Mouse (Mus musculus): ENCODE measurements at regions not wholly inside any gene's neighbourhood (a gene's known extent, or its start where the extent isn't known, plus 50 kb on each side); places are given as distances from the start of the nearest gene placed in this dataset.
"Not testable (repeated sequence)": the region's sequence is repeated elsewhere in the genome, so short reads cannot be mapped to it uniquely, and the experiment has no call there.

- H3K4me1 ChIP-seq (replicated peaks); H3K4me3 ChIP-seq (replicated peaks): not testable (repeated sequence)
These were observed 804.9 kb upstream of the Zfp386 start for GRCm38 (mm10) chr12:115242661-115243060.

GRCm38 (mm10) chr12:115247298-115247697 is 800.2 kb upstream of the Zfp386 start:
- H3K27me3 ChIP-seq; H3K4me3 ChIP-seq (replicated peaks); H3K36me3 ChIP-seq; H3K4me1 ChIP-seq (replicated peaks); H3K27ac ChIP-seq; H3K4me2 ChIP-seq (replicated peaks); H3K9ac ChIP-seq (replicated peaks); ATAC-seq: not testable (repeated sequence)
- WGBS = 90% methylated on average over 3 of the region's 3 CpGs
- peaks cover 12% of the 10 kb centered on the region for H3K9me3 ChIP-seq

More at GRCm38 (mm10) chr12:115242661-115243060, 804.9 kb upstream of the Zfp386 start:
- ATAC-seq; H3K4me2 ChIP-seq (replicated peaks); H3K27ac ChIP-seq; H3K9ac ChIP-seq (replicated peaks); H3K27me3 ChIP-seq; H3K36me3 ChIP-seq: not testable (repeated sequence)
- 74% methylated on average over 2 of the region's 2 CpGs for WGBS
- H3K9me3 ChIP-seq = peaks cover 18% of the 10 kb centered on the region

DNA sequence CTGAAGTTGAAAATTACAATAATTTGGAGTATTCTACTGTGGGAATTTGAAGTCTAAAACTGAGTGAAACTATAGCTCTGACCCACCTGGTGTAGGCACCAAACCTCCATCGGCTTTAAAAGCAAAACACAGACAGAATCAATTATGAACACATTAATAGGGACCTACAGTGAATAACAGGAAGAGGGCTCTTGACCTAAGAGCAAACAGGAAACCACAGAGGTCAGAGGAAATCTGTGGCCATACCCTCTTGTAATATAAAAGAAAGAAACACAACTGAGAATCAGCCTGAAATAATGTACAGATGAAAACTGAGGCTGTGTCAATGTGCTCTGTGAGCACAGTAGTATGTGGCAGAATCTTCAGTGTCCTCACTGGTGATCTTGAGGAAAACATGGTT is 789.7 kb upstream of the Zfp386 start:
- 71% methylated on average over 1 of the region's 1 CpGs for WGBS
- Histone ChIP-seq H3K4me3 (replicated peaks) (no peak overlapping the region), H3K4me2 (replicated peaks) (no peak overlapping the region), H3K9ac (replicated peaks) (no peak overlapping the region), H3K9me3 (peaks cover 22% of the 10 kb centered on the region; the same call in 1 of the 2 replicates), H3K36me3 (no peaks in the 10 kb centered on the region), H3K27me3 (no peaks in the 10 kb centered on the region), H3K4me1 (replicated peaks) (no peaks in the 10 kb centered on the region), H3K27ac (no peak overlapping the region)
- ATAC-seq = no peak

GRCm38 (mm10) chr12:115258744-115259143 is 788.8 kb upstream of the Zfp386 start:
- Histone ChIP-seq H3K4me3 (replicated peaks) (no peak overlapping the region), H3K36me3 (no peaks in the 10 kb centered on the region), H3K9me3 (peaks cover 22% of the 10 kb centered on the region; the same call in 1 of the 2 replicates), H3K4me1 (replicated peaks) (no peaks in the 10 kb centered on the region), H3K27ac (no peak overlapping the region), H3K27me3 (no peaks in the 10 kb centered on the region), H3K9ac (replicated peaks) (no peak overlapping the region), H3K4me2 (replicated peaks) (no peak overlapping the region)
- WGBS = 82% methylated on average over 3 of the region's 3 CpGs
- no peak for ATAC-seq

DNA sequence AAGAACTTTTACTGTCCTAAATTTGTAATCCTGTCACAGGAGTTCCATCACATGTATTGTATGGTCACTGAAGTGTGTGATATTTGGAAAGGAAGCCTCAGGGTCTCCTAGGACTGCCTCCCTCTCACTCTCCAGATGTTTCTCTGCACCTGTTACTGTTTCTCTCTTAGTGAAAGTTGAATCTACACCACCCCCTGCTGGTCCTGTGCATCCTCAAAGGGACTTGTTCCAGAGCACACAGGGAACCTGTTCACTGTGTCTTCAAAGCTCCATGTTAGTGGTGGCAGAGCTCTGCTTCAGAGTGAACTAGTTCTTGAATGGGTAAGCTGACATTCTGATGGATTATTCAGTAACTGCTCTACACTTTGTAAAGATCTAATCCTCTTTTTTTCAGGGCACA is 785.1 kb upstream of the Zfp386 start:
- H3K9ac ChIP-seq (replicated peaks); H3K36me3 ChIP-seq; H3K4me2 ChIP-seq (replicated peaks); H3K27ac ChIP-seq; ATAC-seq; H3K4me1 ChIP-seq (replicated peaks); H3K27me3 ChIP-seq; H3K4me3 ChIP-seq (replicated peaks): not testable (repeated sequence)
- peaks cover 25% of the 10 kb centered on the region; the same call in 1 of the 2 replicates for H3K9me3 ChIP-seq

GRCm38 (mm10) chr12:115276749-115277148 is 770.8 kb upstream of the Zfp386 start:
- not testable (repeated sequence) for H3K27me3 ChIP-seq; H3K9ac ChIP-seq (replicated peaks); ATAC-seq; H3K4me1 ChIP-seq (replicated peaks); H3K4me3 ChIP-seq (replicated peaks); H3K27ac ChIP-seq; H3K4me2 ChIP-seq (replicated peaks); H3K36me3 ChIP-seq
- WGBS = 50% methylated on average over 1 of the region's 1 CpGs
- peaks cover 12% of the 10 kb centered on the region for H3K9me3 ChIP-seq

- 72% methylated on average over 4 of the region's 4 CpGs for whole genome bisulfite sequencing
- not testable (repeated sequence) for H3K4me2 ChIP-seq (replicated peaks); ATAC-seq
These were observed 753.8 kb upstream of the Zfp386 start for GRCm38 (mm10) chr12:115293772-115294171.

DNA sequence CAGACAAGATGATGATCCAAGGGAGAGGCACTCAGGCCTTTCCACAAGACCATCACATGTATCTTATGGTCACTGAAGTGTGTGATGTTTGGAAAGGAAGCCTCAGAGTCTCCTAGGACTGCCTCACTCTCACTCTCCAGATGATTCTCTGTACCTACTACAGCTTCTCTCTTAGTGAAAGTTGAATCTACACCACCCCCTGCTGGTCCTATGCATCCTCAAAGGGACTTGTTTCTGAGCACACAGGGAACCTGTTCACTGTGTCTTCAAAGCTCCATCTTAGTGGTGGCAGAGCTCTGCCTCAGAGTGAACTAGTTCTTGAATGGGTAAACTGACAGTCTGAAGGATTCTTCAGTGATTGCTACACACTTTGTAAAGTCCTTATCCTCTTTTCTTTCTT is 749.5 kb upstream of the Zfp386 start:
- not testable (repeated sequence) for H3K9me3 ChIP-seq; ATAC-seq; H3K4me1 ChIP-seq (replicated peaks); H3K9ac ChIP-seq (replicated peaks); H3K27me3 ChIP-seq; H3K36me3 ChIP-seq; H3K4me3 ChIP-seq (replicated peaks); H3K4me2 ChIP-seq (replicated peaks); H3K27ac ChIP-seq

More at GRCm38 (mm10) chr12:115293772-115294171, 753.8 kb upstream of the Zfp386 start:
- H3K4me1 ChIP-seq (replicated peaks); H3K27ac ChIP-seq; H3K4me3 ChIP-seq (replicated peaks); H3K36me3 ChIP-seq; H3K9ac ChIP-seq (replicated peaks); H3K27me3 ChIP-seq: not testable (repeated sequence)
- H3K9me3 ChIP-seq = peaks cover 12% of the 10 kb centered on the region

DNA sequence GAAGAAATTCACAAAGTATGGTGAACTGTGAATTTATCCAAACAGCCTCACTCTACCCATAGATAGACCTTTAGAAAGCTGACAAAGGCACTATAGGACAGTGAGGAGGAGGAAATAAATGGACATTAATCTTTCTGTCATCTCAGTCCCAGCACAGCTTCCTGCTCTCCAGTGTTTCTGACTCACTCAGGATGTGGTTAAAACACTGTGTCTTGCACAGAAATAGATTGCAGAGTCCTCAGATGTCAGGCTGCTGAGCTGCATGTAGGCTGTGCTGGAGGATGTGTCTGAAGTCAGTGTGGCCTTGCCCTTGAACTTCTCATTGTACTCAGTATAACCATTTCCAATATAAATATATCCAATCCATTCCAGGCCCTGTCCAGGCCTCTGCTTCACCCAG is 735.6 kb upstream of the Zfp386 start:
- no peak for ATAC-seq

DNA sequence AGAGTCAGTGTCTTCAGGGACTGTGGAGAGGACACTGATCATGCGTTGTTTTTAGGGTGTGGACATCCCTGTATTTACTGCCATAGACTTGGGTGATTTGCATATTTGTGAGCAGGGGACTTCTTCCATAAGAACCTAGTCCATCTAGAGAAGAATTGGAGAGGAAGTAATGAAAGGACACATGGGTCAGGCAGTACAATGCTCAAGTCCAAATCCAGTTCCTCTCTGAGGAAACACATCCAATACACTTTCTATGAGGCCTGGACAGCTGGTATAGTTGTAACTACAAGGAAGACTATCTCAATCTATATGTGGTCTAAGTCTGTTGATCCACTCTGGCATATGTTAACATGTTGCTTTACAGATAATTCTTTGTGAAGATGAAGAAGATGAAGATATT is 734.9 kb upstream of the Zfp386 start:
- H3K27ac ChIP-seq; H3K4me1 ChIP-seq (replicated peaks); H3K4me2 ChIP-seq (replicated peaks); H3K9me3 ChIP-seq; H3K4me3 ChIP-seq (replicated peaks); H3K36me3 ChIP-seq; H3K9ac ChIP-seq (replicated peaks); ATAC-seq; H3K27me3 ChIP-seq: not testable (repeated sequence)
- 76% methylated on average over 1 of the region's 1 CpGs for WGBS

More for the DNA sequence above, 735.6 kb upstream of the Zfp386 start:
- H3K4me3 ChIP-seq (replicated peaks) = no peak overlapping the region
- H3K4me2 ChIP-seq (replicated peaks) = no peak overlapping the region
- H3K36me3 ChIP-seq = no peaks in the 10 kb centered on the region
- no peaks in the 10 kb centered on the region for H3K4me1 ChIP-seq (replicated peaks)
- peaks cover 3% of the 10 kb centered on the region for H3K9me3 ChIP-seq
- no peak overlapping the region for H3K9ac ChIP-seq (replicated peaks)
- no peak overlapping the region for H3K27ac ChIP-seq
- H3K27me3 ChIP-seq = no peaks in the 10 kb centered on the region

- H3K36me3 ChIP-seq; H3K4me3 ChIP-seq (replicated peaks); H3K27ac ChIP-seq; ATAC-seq; H3K9ac ChIP-seq (replicated peaks); H3K9me3 ChIP-seq; H3K4me2 ChIP-seq (replicated peaks); H3K27me3 ChIP-seq; H3K4me1 ChIP-seq (replicated peaks): not testable (repeated sequence)
These were observed 726.9 kb upstream of the Zfp386 start for GRCm38 (mm10) chr12:115320641-115321040.

DNA sequence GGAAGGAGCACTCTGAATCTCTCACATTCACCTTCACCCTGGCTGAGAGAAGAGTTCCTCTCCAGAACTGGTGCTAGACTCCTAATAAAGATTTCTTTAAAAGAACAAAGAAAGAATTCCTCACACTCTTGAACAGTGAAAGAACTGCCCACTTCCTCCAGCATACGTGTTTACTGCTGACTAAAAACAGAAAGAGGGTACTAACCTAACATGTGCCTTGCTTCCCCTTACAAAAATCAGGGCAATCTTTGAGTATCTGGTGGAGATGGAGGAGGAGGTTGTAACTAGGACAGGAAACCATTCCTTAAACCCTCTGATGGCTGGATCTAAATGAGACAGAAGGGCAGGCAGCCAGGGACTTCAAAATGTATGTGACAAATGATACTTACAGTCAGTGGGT is 719.1 kb upstream of the Zfp386 start:
- Histone ChIP-seq H3K4me2 (replicated peaks) (no peak overlapping the region), H3K27me3 (no peaks in the 10 kb centered on the region), H3K9me3 (peaks cover 26% of the 10 kb centered on the region), H3K36me3 (no peaks in the 10 kb centered on the region), H3K9ac (replicated peaks) (no peak overlapping the region), H3K4me3 (replicated peaks) (no peak overlapping the region), H3K27ac (no peak overlapping the region), H3K4me1 (replicated peaks) (no peaks in the 10 kb centered on the region)
- ATAC-seq = no peak
- WGBS = 56% methylated on average over 1 of the region's 1 CpGs

- H3K9me3 ChIP-seq = peaks cover 30% of the 10 kb centered on the region
- not testable (repeated sequence) for H3K27me3 ChIP-seq; H3K9ac ChIP-seq (replicated peaks); H3K4me2 ChIP-seq (replicated peaks); H3K27ac ChIP-seq; ATAC-seq; H3K4me3 ChIP-seq (replicated peaks); H3K4me1 ChIP-seq (replicated peaks); H3K36me3 ChIP-seq
- 76% methylated on average over 3 of the region's 3 CpGs for WGBS
These were observed 712.8 kb upstream of the Zfp386 start for GRCm38 (mm10) chr12:115334770-115335169.
